Mouse (Mus musculus) myocyte (in vitro differentiated cells): Measurements from ENCODE around the gene Ccdc86. TPM values are rescaled to one million over a fixed set of nuclear protein-coding genes. Genes with fewer than 3 reads are reported as not detected.

Source experiments
- H3K27me3 ChIP-seq: one replicate; pipeline ENCODE4 v1.6.1; 2011; ENCODE audit not compliant: control insufficient read depth, insufficient read depth, insufficient read length
- H3K36me3 ChIP-seq: one replicate; pipeline ENCODE4 v1.6.1; 2011; ENCODE audit not compliant: control insufficient read depth, insufficient read depth
- H3K4me2 ChIP-seq: one replicate; pipeline ENCODE4 v1.6.1; 2011; ENCODE audit warnings: low read depth, control low read depth
- H3K4me3 ChIP-seq: one replicate; pipeline ENCODE4 v1.5.1; 2011; ENCODE audit warnings: mild to moderate bottlenecking, control low read depth, moderate library complexity
- H3K79me2 ChIP-seq: one replicate; pipeline ENCODE4 v1.6.1; 2011; ENCODE audit not compliant: control insufficient read depth, insufficient read depth
- H3ac ChIP-seq: one replicate; pipeline ENCODE4 v1.6.1; 2011; ENCODE audit not compliant: control insufficient read depth, insufficient read length
- CEBPB ChIP-seq: IDR thresholded peaks from 2 replicates; pipeline ENCODE4 v1.6.1; 2011; ENCODE audit warnings: mild to moderate bottlenecking, moderate library complexity; ENCODE audit not compliant: poor library complexity, insufficient read depth, severe bottlenecking
- E2F4 ChIP-seq: IDR thresholded peaks from one replicate; pipeline ENCODE4 v1.6.1; 2011; ENCODE audit warnings: mild to moderate bottlenecking, control low read depth, moderate library complexity; ENCODE audit not compliant: insufficient read depth
- MAX ChIP-seq: IDR thresholded peaks from one replicate; pipeline ENCODE4 v1.6.1; 2011; ENCODE audit warnings: low read depth, mild to moderate bottlenecking, control low read depth
- MYOD1 ChIP-seq, 3 experiments: IDR thresholded peaks; one replicate each; pipeline ENCODE4 v1.6.1; 2011; ENCODE audit warnings: control low read depth in 2 of 3, low read depth in 2 of 3, mild to moderate bottlenecking in 2 of 3, moderate library complexity in 1 of 3; ENCODE audit not compliant: insufficient read length in 2 of 3, control insufficient read depth in 1 of 3
- MYOG ChIP-seq, 3 experiments: IDR thresholded peaks; one replicate each; pipeline ENCODE4 v1.6.1; 2011; ENCODE audit warnings: control low read depth in 2 of 3, low read depth in 2 of 3, mild to moderate bottlenecking in 2 of 3; ENCODE audit not compliant: insufficient read length in 2 of 3, control insufficient read depth in 1 of 3, insufficient read depth in 1 of 3
- POLR2A ChIP-seq: IDR thresholded peaks from one replicate; pipeline ENCODE4 v1.6.1; 2011; ENCODE audit warnings: low read depth, mild to moderate bottlenecking, control low read depth, moderate library complexity; ENCODE audit not compliant: insufficient read length
- POLR2AphosphoS2 ChIP-seq: IDR thresholded peaks from one replicate; pipeline ENCODE4 v1.6.1; 2011; ENCODE audit warnings: low read depth, control low read depth; ENCODE audit not compliant: insufficient read length
- REST ChIP-seq: IDR thresholded peaks from one replicate; pipeline ENCODE4 v1.6.1; 2011; ENCODE audit warnings: mild to moderate bottlenecking, control low read depth, moderate library complexity; ENCODE audit not compliant: insufficient read depth, insufficient read length
- SRF ChIP-seq: IDR thresholded peaks from one replicate; pipeline ENCODE4 v1.6.1; 2011; ENCODE audit warnings: low read depth; ENCODE audit not compliant: control insufficient read depth, insufficient read length
- TCF12 ChIP-seq: IDR thresholded peaks from one replicate; pipeline ENCODE4 v1.6.1; 2011; ENCODE audit warnings: mild to moderate bottlenecking, control low read depth; ENCODE audit not compliant: poor library complexity, insufficient read depth, severe bottlenecking
- TCF3 ChIP-seq: IDR thresholded peaks from one replicate; pipeline ENCODE4 v1.6.1; 2011; ENCODE audit warnings: low read depth, control low read depth; ENCODE audit not compliant: insufficient read length
- USF1 ChIP-seq: IDR thresholded peaks from one replicate; pipeline ENCODE4 v1.6.1; 2011; ENCODE audit warnings: low read depth, mild to moderate bottlenecking, control low read depth, moderate library complexity
- polyA plus RNA-seq: library from polyadenylated mRNA; unstranded; fragments of >200 nt; fragmentation: generic; extraction: Trizol; gene quantifications from one replicate; pipeline ENCODE4 v1.2.1, GENCODE M21; 2012; ENCODE audit warnings: missing spikeins

Gene Ccdc86
- polyA plus RNA-seq, 1 experiment, result 33.1 TPM

DNA sequence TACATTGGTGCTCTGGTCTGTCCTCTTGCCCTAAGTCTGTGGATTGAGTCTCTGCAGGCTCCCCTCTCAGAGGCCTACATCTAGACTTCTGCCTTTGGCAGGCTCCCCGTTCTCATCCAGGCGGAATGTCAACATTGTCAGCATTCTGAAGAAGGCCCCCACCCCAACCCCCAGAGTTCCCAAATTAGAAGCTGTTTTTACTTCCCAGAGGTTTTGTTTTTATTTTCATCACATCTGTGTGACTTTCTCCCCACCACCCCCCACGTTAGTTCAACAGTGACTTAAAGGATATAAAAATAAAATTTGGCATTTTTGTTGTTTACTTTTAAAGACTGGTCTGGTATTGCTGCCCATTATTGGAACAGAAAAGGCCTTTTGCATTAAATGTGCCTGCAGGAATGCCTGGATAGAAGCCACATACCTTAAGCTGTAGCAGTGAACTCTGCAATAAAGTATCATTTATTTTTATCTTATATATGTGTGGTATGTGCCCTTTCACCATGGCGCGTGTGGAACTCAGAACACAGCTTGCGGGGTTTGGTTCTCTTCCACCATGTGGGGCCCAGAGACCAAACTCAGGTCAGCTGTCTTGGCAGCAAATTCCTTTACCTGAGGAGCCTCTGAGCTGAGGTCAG, 39.9 kb downstream of the Ccdc86 start:
- H3K4me3 ChIP-seq, result no peak overlapping the region
- no peak overlapping the region for H3ac ChIP-seq
- H3K27me3 ChIP-seq, result no peaks in the 10 kb centered on the region
- peaks cover 12% of the 10 kb centered on the region for H3K36me3 ChIP-seq
- no peak overlapping the region for H3K4me2 ChIP-seq
- H3K79me2 ChIP-seq, result no peaks in the 10 kb centered on the region
- TF ChIP-seq E2F4 (no peak), REST (no peak)

DNA sequence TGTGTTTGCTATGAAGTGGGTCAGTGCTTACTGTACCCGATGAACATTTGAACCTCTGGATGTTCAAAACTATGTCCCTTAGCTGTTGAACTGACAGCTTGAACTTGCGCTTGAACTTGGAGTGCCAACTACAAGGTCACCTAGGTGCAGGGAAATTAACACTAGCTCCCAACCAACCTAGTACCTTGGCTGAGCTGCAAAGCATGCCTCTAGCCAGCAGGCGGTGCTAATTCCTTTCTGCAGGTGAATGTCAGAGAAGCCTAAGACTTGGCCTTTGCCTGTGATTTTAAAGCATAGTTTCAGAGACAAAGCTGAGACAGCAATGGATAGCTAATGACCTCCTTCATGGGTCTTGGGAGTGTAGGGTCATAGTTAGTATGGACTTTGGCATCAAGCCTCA, 41.2 kb downstream of the Ccdc86 start:
- TF ChIP-seq SRF (no peak), REST (no peak), POLR2AphosphoS2 (no peak)
- H3K36me3 ChIP-seq, result peaks cover 23% of the 10 kb centered on the region
- no peak overlapping the region for H3ac ChIP-seq
- no peak overlapping the region for H3K4me2 ChIP-seq
- no peak overlapping the region for H3K4me3 ChIP-seq
- H3K79me2 ChIP-seq, result no peaks in the 10 kb centered on the region
- H3K27me3 ChIP-seq, result no peaks in the 10 kb centered on the region

DNA sequence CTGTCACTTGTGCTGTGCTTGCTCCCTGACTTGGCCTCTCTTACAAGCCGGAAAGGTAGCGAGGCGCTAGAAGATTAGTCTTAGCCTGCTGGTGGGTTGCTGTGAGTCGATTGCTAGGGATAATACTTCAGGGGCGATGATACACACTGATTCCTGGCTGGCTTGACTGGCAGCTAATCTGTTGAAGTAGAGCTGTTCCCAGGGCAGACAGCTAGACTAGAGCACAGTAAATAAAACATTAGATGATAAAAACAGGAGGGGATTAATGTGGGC, 43.4 kb downstream of the Ccdc86 start:
- H3K4me3 ChIP-seq, result no peak overlapping the region
- H3ac ChIP-seq, result no peak overlapping the region
- H3K4me2 ChIP-seq, result peak overlapping the region; percentile 42
- no peaks in the 10 kb centered on the region for H3K79me2 ChIP-seq
- no peaks in the 10 kb centered on the region for H3K27me3 ChIP-seq
- H3K36me3 ChIP-seq, result peaks cover 44% of the 10 kb centered on the region
- no peak for TF ChIP-seq SRF
- no peak for TF ChIP-seq CEBPB
- TF ChIP-seq MYOD1 (IDR thresholded peaks at IDR 0.05; ENCODE audit: control insufficient read depth in 1 of 3, insufficient read length in 2 of 3, low read depth in 2 of 3), result no peak
- no peak for TF ChIP-seq MYOG (IDR thresholded peaks at IDR 0.05; ENCODE audit: control insufficient read depth in 1 of 3, insufficient read depth in 1 of 3, insufficient read length in 2 of 3, low read depth in 2 of 3)
- TF ChIP-seq POLR2AphosphoS2, result no peak
- no peak for TF ChIP-seq TCF12

DNA sequence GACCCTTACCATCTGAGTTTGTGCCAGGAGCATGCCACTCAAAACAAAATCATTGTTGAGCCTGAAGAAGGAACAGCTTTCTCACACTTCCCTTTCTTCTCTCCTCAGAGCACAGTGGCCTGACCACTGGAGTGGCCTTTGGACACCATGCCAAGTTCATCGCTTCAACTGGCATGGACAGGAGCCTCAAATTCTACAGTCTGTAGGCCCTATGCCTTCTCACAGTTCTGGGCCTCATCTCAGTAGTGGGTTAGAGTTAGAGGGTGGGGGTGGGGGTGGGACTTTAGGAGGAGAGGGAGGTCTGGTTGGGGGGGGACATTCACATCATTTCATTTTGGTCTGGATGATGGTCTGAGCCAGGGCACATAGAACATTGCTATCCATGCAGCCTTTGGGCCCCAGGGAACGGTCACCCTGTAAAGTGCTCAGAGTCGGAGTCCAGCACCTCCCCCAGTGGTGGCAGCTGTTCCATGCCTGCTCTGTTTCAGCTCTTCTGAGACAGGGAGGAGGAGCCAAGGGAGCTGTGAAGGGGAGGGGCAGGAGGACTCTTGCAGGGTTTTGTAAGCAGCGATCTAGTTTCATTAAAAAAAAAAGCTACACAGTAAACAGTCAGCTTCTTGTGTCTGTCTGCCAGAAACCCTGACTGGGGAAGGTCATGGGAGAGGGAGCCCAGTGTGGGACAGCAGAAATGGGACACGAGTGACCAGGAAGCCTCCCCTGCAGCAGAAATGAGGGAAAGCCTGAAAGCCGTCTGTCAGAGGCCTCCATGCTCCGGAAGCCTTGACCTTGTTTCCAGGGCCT, 43.9 kb downstream of the Ccdc86 start:
- peaks cover 49% of the 10 kb centered on the region for H3K36me3 ChIP-seq
- no peaks in the 10 kb centered on the region for H3K79me2 ChIP-seq
- H3K27me3 ChIP-seq, result no peaks in the 10 kb centered on the region
- peak; percentile 45 to 62 (median 58) for TF ChIP-seq MYOD1 (IDR thresholded peaks at IDR 0.05; ENCODE audit: control insufficient read depth in 1 of 3, insufficient read length in 2 of 3, low read depth in 2 of 3)
- peak in 2 of 3 experiments; percentile 68 to 71 for TF ChIP-seq MYOG (IDR thresholded peaks at IDR 0.05; ENCODE audit: control insufficient read depth in 1 of 3, insufficient read depth in 1 of 3, insufficient read length in 2 of 3, low read depth in 2 of 3)
- peak; percentile 42 for TF ChIP-seq TCF12
- no peak for TF ChIP-seq REST
- peak overlapping the region; percentile 42 for H3K4me2 ChIP-seq
- no peak overlapping the region for H3K4me3 ChIP-seq
- H3ac ChIP-seq, result no peak overlapping the region

DNA sequence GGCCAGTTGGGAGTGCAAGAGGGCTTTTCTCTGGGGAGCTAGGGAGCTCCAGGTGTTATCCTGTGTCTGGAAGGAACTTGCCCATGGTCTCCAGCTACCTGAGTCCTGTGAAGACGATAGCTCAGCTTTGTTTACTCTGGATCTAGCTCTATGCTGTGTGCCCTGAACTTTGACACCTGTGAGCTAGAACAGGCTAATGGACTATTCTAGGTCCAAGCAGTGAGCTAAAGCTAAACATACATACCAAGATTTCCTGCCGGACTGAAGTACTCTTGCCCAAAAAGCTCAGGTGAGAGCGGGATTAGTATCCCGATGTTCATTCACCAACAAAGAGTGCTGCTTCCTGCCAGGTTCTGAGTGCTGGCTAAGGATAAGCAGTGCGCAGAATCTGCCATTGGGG, 44.6 kb downstream of the Ccdc86 start:
- no peak for TF ChIP-seq POLR2AphosphoS2
- TF ChIP-seq TCF3, result no peak
- no peak for TF ChIP-seq MAX
- TF ChIP-seq SRF, result no peak
- TF ChIP-seq USF1, result no peak
- TF ChIP-seq MYOD1 (IDR thresholded peaks at IDR 0.05; ENCODE audit: control insufficient read depth in 1 of 3, insufficient read length in 2 of 3, low read depth in 2 of 3), result no peak
- no peak for TF ChIP-seq REST
- TF ChIP-seq E2F4, result no peak
- no peak for TF ChIP-seq CEBPB
- TF ChIP-seq MYOG (IDR thresholded peaks at IDR 0.05; ENCODE audit: control insufficient read depth in 1 of 3, insufficient read depth in 1 of 3, insufficient read length in 2 of 3, low read depth in 2 of 3), result no peak
- no peak for TF ChIP-seq TCF12
- TF ChIP-seq POLR2A, result no peak
- H3ac ChIP-seq, result no peak overlapping the region
- no peaks in the 10 kb centered on the region for H3K27me3 ChIP-seq
- H3K4me3 ChIP-seq, result no peak overlapping the region
- peaks cover 56% of the 10 kb centered on the region for H3K36me3 ChIP-seq
- H3K79me2 ChIP-seq, result no peaks in the 10 kb centered on the region
- no peak overlapping the region for H3K4me2 ChIP-seq
